19 mouse cellular contexts compared by ENCODE assay signal in the genomic region with DNA sequence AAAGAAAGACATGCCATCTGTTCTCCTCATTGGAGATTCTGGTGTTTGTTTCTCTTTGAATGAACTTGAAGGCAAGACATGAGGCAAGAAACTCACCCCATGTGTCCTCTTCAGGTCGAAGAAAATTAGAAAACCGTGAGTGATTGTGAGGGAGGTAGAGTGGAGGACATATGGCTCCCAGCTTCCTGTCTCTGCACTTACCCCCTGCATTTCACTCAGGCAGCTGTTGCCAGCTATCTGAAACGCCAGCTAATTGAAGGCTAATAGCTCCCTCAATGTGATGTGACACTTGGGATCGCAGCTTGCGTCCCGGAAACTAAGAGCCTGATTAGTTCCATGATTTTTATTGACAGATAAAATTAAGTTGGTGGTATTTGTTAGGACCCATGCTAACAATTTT.
A peak's percentile ranks its signal among the peaks of the same experiment; 100 is the strongest.
DNase-seq lines count a peak whose midpoint lies in the region; ATAC-seq and TF ChIP-seq lines count a peak whose summit lies in the region.
"Had no signal": no experiment of that assay in that cellular context is flagged by ENCODE, and none has a peak within 500 bp of the region (broad histone marks: within the 10 kb centered on the region; RNA-seq: fewer than 3 reads in every experiment).

No protein-coding gene starts in this region.

- H3K27ac ChIP-seq in forebrain, embryonic 15.5 days (replicated peaks), result no peak overlapping the region
- H3K27ac ChIP-seq in hindbrain, postnatal 0 days, result no peak overlapping the region
- H3K27ac ChIP-seq in intestine, embryonic 16.5 days (ENCODE audit: low read length), result no peak overlapping the region
- no peak overlapping the region for H3K27ac ChIP-seq in kidney, adult 2 months (ENCODE audit: insufficient read depth, low read depth, low read length)
- no peak overlapping the region for H3K27ac ChIP-seq in midbrain, embryonic 15.5 days
- H3K27ac ChIP-seq: left cerebral cortex, adult 2 months; limb, embryonic 15.5 days; midbrain, embryonic 13.5 days had no signal

- H3K4me1 ChIP-seq in forebrain, embryonic 15.5 days, result peaks cover 13% of the 10 kb centered on the region
- no peaks in the 10 kb centered on the region for H3K4me1 ChIP-seq in hindbrain, postnatal 0 days (ENCODE audit: insufficient read depth, low read length)
- H3K4me1 ChIP-seq in intestine, embryonic 16.5 days (ENCODE audit: control insufficient read depth, insufficient read depth, low read length), result no peaks in the 10 kb centered on the region
- H3K4me1 ChIP-seq in kidney, adult 2 months (ENCODE audit: control insufficient read depth, insufficient read depth, low read length), result no peaks in the 10 kb centered on the region
- H3K4me1 ChIP-seq in midbrain, embryonic 15.5 days, result no peaks in the 10 kb centered on the region
- H3K4me1 ChIP-seq: limb, embryonic 15.5 days; midbrain, embryonic 13.5 days had no signal

- no peaks in the 10 kb centered on the region for H3K9me3 ChIP-seq in forebrain, embryonic 15.5 days
- H3K9me3 ChIP-seq in hindbrain, postnatal 0 days (ENCODE audit: low read length), result no peaks in the 10 kb centered on the region
- H3K9me3 ChIP-seq in intestine, embryonic 16.5 days (ENCODE audit: control insufficient read depth, low read length), result no peaks in the 10 kb centered on the region
- H3K9me3 ChIP-seq in midbrain, embryonic 15.5 days, result no peaks in the 10 kb centered on the region
- H3K9me3 ChIP-seq: limb, embryonic 15.5 days; midbrain, embryonic 13.5 days had no signal

- WGBS in forebrain, embryonic 15.5 days, result 26% methylated on average over 6 of the region's 6 CpGs
- 33% methylated on average over 6 of the region's 6 CpGs for WGBS in hindbrain, postnatal 0 days
- 45% methylated on average over 6 of the region's 6 CpGs for WGBS in intestine, embryonic 16.5 days
- WGBS in kidney, adult 2 months, result 33% methylated on average over 6 of the region's 6 CpGs
- WGBS in midbrain, embryonic 15.5 days, result 57% methylated on average over 6 of the region's 6 CpGs

- H3K9ac ChIP-seq in forebrain, embryonic 15.5 days (replicated peaks), result no peak overlapping the region
- no peak overlapping the region for H3K9ac ChIP-seq in hindbrain, postnatal 0 days (replicated peaks; ENCODE audit: low read length)
- no peak overlapping the region for H3K9ac ChIP-seq in intestine, embryonic 16.5 days (ENCODE audit: low read depth, low read length)
- H3K9ac ChIP-seq in midbrain, embryonic 15.5 days, result no peak overlapping the region
- H3K9ac ChIP-seq: limb, embryonic 15.5 days; liver, postnatal 0 days; midbrain, embryonic 13.5 days had no signal

- ATAC-seq in cerebellum, adult (ENCODE audit: insufficient number of reproducible peaks, low FRiP score, low TSS enrichment), result no peak
- peak; percentile 63; the same call in 1 of the 2 replicates for ATAC-seq in forebrain, embryonic 15.5 days (replicated peaks)
- ATAC-seq in hindbrain, postnatal 0 days, result peak; percentile 71; the same call in 1 of the 2 replicates
- ATAC-seq in intestine, embryonic 16.5 days, result no peak
- no peak for ATAC-seq in midbrain, embryonic 15.5 days (replicated peaks)
- ATAC-seq: inflammation-experienced regulatory T-cells, adult 6 months; liver, postnatal 0 days; midbrain, embryonic 13.5 days had no signal

- TF ChIP-seq POLR2A in kidney, adult 2 months (IDR thresholded peaks at IDR 0.05; ENCODE audit: low read depth, low read length), result no peak

- no peak overlapping the region for H3K4me3 ChIP-seq in forebrain, embryonic 15.5 days
- no peak overlapping the region for H3K4me3 ChIP-seq in hindbrain, postnatal 0 days (ENCODE audit: low read length)
- no peak overlapping the region for H3K4me3 ChIP-seq in intestine, embryonic 16.5 days (ENCODE audit: low read length)
- H3K4me3 ChIP-seq in kidney, adult 2 months (ENCODE audit: insufficient read depth, low read depth, low read length), result no peak overlapping the region
- H3K4me3 ChIP-seq in midbrain, embryonic 15.5 days, result no peak overlapping the region
- H3K4me3 ChIP-seq: erythroblast, embryonic 14.5 days; left cerebral cortex, adult 2 months; limb, embryonic 15.5 days; midbrain, embryonic 13.5 days had no signal

- DNase-seq in cerebellum, postnatal 10 days, result peak; percentile 41 to 53
- DNase-seq in brain, adult 2 months (ENCODE audit: low read depth, low spot score), result peak; percentile 29
- DNase-seq in hindbrain, postnatal 0 days (ENCODE audit: low spot score), result peak; percentile 73
- DNase-seq in kidney, adult 2 months, result no peak
- DNase-seq: adrenal gland, postnatal 25 days; cerebellum, postnatal 36 days; heart, adult 18-20 months; liver, postnatal 0 days; right cerebral cortex, adult 18-20 months; thymus, postnatal 4 days had no signal

- H3K27me3 ChIP-seq in forebrain, embryonic 15.5 days, result no peaks in the 10 kb centered on the region
- no peaks in the 10 kb centered on the region for H3K27me3 ChIP-seq in hindbrain, postnatal 0 days (ENCODE audit: insufficient read depth, low read length)
- no peaks in the 10 kb centered on the region for H3K27me3 ChIP-seq in intestine, embryonic 16.5 days (replicated peaks; ENCODE audit: control insufficient read depth, insufficient read depth, low read length)
- H3K27me3 ChIP-seq in kidney, adult 2 months (replicated peaks; ENCODE audit: control insufficient read depth, insufficient read depth, low read length), result no peaks in the 10 kb centered on the region
- no peaks in the 10 kb centered on the region for H3K27me3 ChIP-seq in midbrain, embryonic 15.5 days (replicated peaks)
- H3K27me3 ChIP-seq: limb, embryonic 15.5 days; midbrain, embryonic 13.5 days had no signal

- H3K4me2 ChIP-seq in forebrain, embryonic 15.5 days (replicated peaks), result no peak overlapping the region
- no peak overlapping the region for H3K4me2 ChIP-seq in hindbrain, postnatal 0 days (ENCODE audit: low read depth, low read length)
- H3K4me2 ChIP-seq in intestine, embryonic 16.5 days (ENCODE audit: low read depth, low read length), result no peak overlapping the region
- H3K4me2 ChIP-seq in midbrain, embryonic 15.5 days, result no peak overlapping the region
- H3K4me2 ChIP-seq: limb, embryonic 15.5 days; midbrain, embryonic 13.5 days had no signal

- TF ChIP-seq CTCF in hindbrain, postnatal 0 days (IDR thresholded peaks at IDR 0.05; ENCODE audit: low read depth), result no peak
- no peak for TF ChIP-seq CTCF in kidney, adult 2 months (conservative IDR thresholded peaks at IDR 0.05; ENCODE audit: insufficient read depth, insufficient read length, low read depth, low read length)

- H3K36me3 ChIP-seq in forebrain, embryonic 15.5 days, result no peaks in the 10 kb centered on the region
- H3K36me3 ChIP-seq in hindbrain, postnatal 0 days (ENCODE audit: insufficient read depth, low read length), result no peaks in the 10 kb centered on the region
- H3K36me3 ChIP-seq in intestine, embryonic 16.5 days (ENCODE audit: control insufficient read depth, insufficient read depth, low read length), result no peaks in the 10 kb centered on the region
- no peaks in the 10 kb centered on the region for H3K36me3 ChIP-seq in kidney, adult 2 months (ENCODE audit: control insufficient read depth, insufficient read depth, low read length)
- no peaks in the 10 kb centered on the region for H3K36me3 ChIP-seq in midbrain, embryonic 15.5 days (replicated peaks)
- H3K36me3 ChIP-seq: limb, embryonic 15.5 days; midbrain, embryonic 13.5 days had no signal

Comparison
In these comparisons a context has a peak if more than half of its experiments do, and no peak if none do; other contexts are left out.
1. ATAC-seq: peak in forebrain, embryonic 15.5 days (single experiment) and hindbrain, postnatal 0 days (single experiment); none in cerebellum, adult (single experiment), intestine, embryonic 16.5 days (single experiment) and midbrain, embryonic 15.5 days (single experiment).